8 mouse cellular contexts compared by ENCODE assay signal in genomic region chr11:88718050-88718765, GRCm38 (mm10). TPM values are rescaled to one million over a fixed set of nuclear protein-coding genes. Genes with fewer than 3 reads are reported as not detected.
DNase-seq lines count a peak whose midpoint lies in the region; ATAC-seq and TF ChIP-seq lines count a peak whose summit lies in the region.

TSS of gene Msi2 (minus strand) at chr11:88718513.

- H3K27me3 ChIP-seq in forebrain, embryonic 14.5 days (replicated peaks; ENCODE audit: control insufficient read depth, insufficient read depth, low read length), result no peaks in the 10 kb centered on the region
- H3K27me3 ChIP-seq in lung, embryonic 14.5 days (ENCODE audit: insufficient read depth, low read length), result no peaks in the 10 kb centered on the region
- H3K27me3 ChIP-seq in thymus, adult 2 months (ENCODE audit: control insufficient read depth, insufficient read depth, low read length), result no peaks in the 10 kb centered on the region

- H3K27ac ChIP-seq in forebrain, embryonic 14.5 days (ENCODE audit: low read depth, low read length), result peak within 1 kb of the TSS; percentile 90
- H3K27ac ChIP-seq in layer of hippocampus, adult 2 months, result peak within 1 kb of the TSS; percentile 94
- H3K27ac ChIP-seq in lung, embryonic 14.5 days (ENCODE audit: low read depth), result peak within 1 kb of the TSS; percentile 91
- H3K27ac ChIP-seq in olfactory bulb, adult 2 months (ENCODE audit: insufficient read depth, low read depth, low read length), result peak within 1 kb of the TSS; percentile 68
- H3K27ac ChIP-seq in thymus, adult 2 months (ENCODE audit: control insufficient read depth, insufficient read depth, low read length), result peak within 1 kb of the TSS; percentile 78; the same call in 1 of the 2 replicates

- peak; percentile 88 for ATAC-seq in forebrain, embryonic 14.5 days
- ATAC-seq in lung, embryonic 14.5 days (ENCODE audit: insufficient read depth), result peak; percentile 85

- H3K9ac ChIP-seq in forebrain, embryonic 14.5 days (ENCODE audit: low read length), result peak within 1 kb of the TSS; percentile 96
- peak within 1 kb of the TSS; percentile 97 for H3K9ac ChIP-seq in lung, embryonic 14.5 days

- intact Hi-C loops in heart, postnatal 14 days (cut with DNase I), result no loop called here

- peak within 1 kb of the TSS; percentile 82 for H3K4me2 ChIP-seq in forebrain, embryonic 14.5 days (ENCODE audit: low read length)
- H3K4me2 ChIP-seq in lung, embryonic 14.5 days, result peak within 1 kb of the TSS; percentile 71

- no peaks in the 10 kb centered on the region for H3K36me3 ChIP-seq in forebrain, embryonic 14.5 days (ENCODE audit: control insufficient read depth, insufficient read depth, low read length)
- H3K36me3 ChIP-seq in lung, embryonic 14.5 days (ENCODE audit: insufficient read depth), result 0 out of 2 replicates have a peak, but pooled peaks cover 6% of the 10 kb centered on the region
- no peaks in the 10 kb centered on the region for H3K36me3 ChIP-seq in thymus, adult 2 months (ENCODE audit: control insufficient read depth, insufficient read depth, low read length)

- no peak for TF ChIP-seq CTCF in layer of hippocampus, adult 2 months (conservative IDR thresholded peaks at IDR 0.05)
- TF ChIP-seq CTCF in lung, embryonic 14.5 days (IDR thresholded peaks at IDR 0.05; ENCODE audit: low read depth), result no peak
- TF ChIP-seq CTCF in olfactory bulb, adult 2 months (IDR thresholded peaks at IDR 0.05; ENCODE audit: insufficient read depth, low read depth, low read length), result no peak
- no peak for TF ChIP-seq CTCF in thymus, adult 2 months (IDR thresholded peaks at IDR 0.05; ENCODE audit: borderline replicate concordance, control insufficient read depth, extremely low read depth, insufficient read depth, low read length, poor library complexity)

- DNase-seq in ES-CJ7 (ENCODE audit: low read depth, low spot score), result peak; percentile 94
- peak; percentile 91 for DNase-seq in cerebellum, adult 11 months
- peak; percentile 97 for DNase-seq in forebrain, embryonic 14.5 days (ENCODE audit: low spot score)
- DNase-seq in heart, postnatal 14 days, result peak; percentile 92 to 93
- DNase-seq in layer of hippocampus, adult 2 months (ENCODE audit: low spot score in 2 of 2), result peak; percentile 87 to 89
- peak; percentile 97 for DNase-seq in lung, embryonic 14.5 days
- peak; percentile 93 for DNase-seq in thymus, adult 2 months

- peaks cover 24% of the 10 kb centered on the region for H3K4me1 ChIP-seq in forebrain, embryonic 14.5 days (ENCODE audit: control insufficient read depth, insufficient read depth, low read length)
- peaks cover 12% of the 10 kb centered on the region for H3K4me1 ChIP-seq in lung, embryonic 14.5 days (ENCODE audit: insufficient read depth)
- H3K4me1 ChIP-seq in olfactory bulb, adult 2 months (ENCODE audit: control insufficient read depth, insufficient read depth, low read length), result peaks cover 16% of the 10 kb centered on the region
- peaks cover 8% of the 10 kb centered on the region for H3K4me1 ChIP-seq in thymus, adult 2 months (replicated peaks; ENCODE audit: control insufficient read depth, insufficient read depth, low read length)

- WGBS in forebrain, embryonic 14.5 days, result under 1% methylated on average over 56 of the region's 84 CpGs
- WGBS in lung, embryonic 14.5 days, result under 1% methylated on average over 39 of the region's 84 CpGs
- 1% methylated on average over 73 of the region's 84 CpGs for WGBS in olfactory bulb, adult 2 months
- WGBS in thymus, adult 2 months, result 2% methylated on average over 45 of the region's 84 CpGs

- H3K4me3 ChIP-seq in forebrain, embryonic 14.5 days (ENCODE audit: low read depth, low read length), result peak within 1 kb of the TSS; percentile 89
- peak within 1 kb of the TSS; percentile 89 for H3K4me3 ChIP-seq in layer of hippocampus, adult 2 months
- peak within 1 kb of the TSS; percentile 90 for H3K4me3 ChIP-seq in lung, embryonic 14.5 days (ENCODE audit: low read depth, low read length)
- peak within 1 kb of the TSS; percentile 81 for H3K4me3 ChIP-seq in olfactory bulb, adult 2 months (ENCODE audit: insufficient read depth, low read depth, low read length)
- H3K4me3 ChIP-seq in thymus, adult 2 months (ENCODE audit: control insufficient read depth, insufficient read depth, low read length), result peak within 1 kb of the TSS; percentile 94

- TF ChIP-seq POLR2A in olfactory bulb, adult 2 months (IDR thresholded peaks at IDR 0.05; ENCODE audit: insufficient read depth, low read depth, low read length), result peak; percentile 34; the same call in 1 of the 2 replicates
- TF ChIP-seq POLR2A in thymus, adult 2 months (IDR thresholded peaks at IDR 0.05; ENCODE audit: control insufficient read depth, extremely low read depth, insufficient read depth, low read length, poor library complexity), result peak; percentile 46

- no peaks in the 10 kb centered on the region for H3K9me3 ChIP-seq in forebrain, embryonic 14.5 days (replicated peaks; ENCODE audit: control insufficient read depth, low read length)
- no peaks in the 10 kb centered on the region for H3K9me3 ChIP-seq in lung, embryonic 14.5 days (ENCODE audit: low read depth, low read length)

RNA-seq across cellular contexts. Expression of gene Msi2, which starts in this region (rescaled TPM):
- polyA plus RNA-seq in forebrain, embryonic 14.5 days (2014; fragmentation: Nextera tagmentation; extraction: Ambion mirVana), result 19.9 and 20.3 TPM in 2 replicates
- 100 to 1,000 TPM; 196 to 206 TPM for total RNA-seq in heart, postnatal 14 days (2021)
- 100 to 1,000 TPM; 103 to 114 TPM for total RNA-seq in layer of hippocampus, adult 2 months (2021)
- polyA plus RNA-seq in lung, embryonic 14.5 days (2014; fragmentation: Nextera tagmentation; extraction: Ambion mirVana), result 12.7 TPM in 2 replicates
- polyA plus RNA-seq in olfactory bulb, adult 2 months (2012; ENCODE audit: insufficient read depth, insufficient read length, low replicate concordance, missing spikeins), result 78.5 and 158 TPM in 2 replicates
- polyA plus RNA-seq in thymus, adult 2 months (2012; rRNA removed), result 51.3 and 63.3 TPM in 2 replicates

Comparison
In these comparisons a context has a peak if more than half of its experiments do, and no peak if none do; other contexts are left out.
1. Peak in every context shown above with its lines: DNase-seq, ATAC-seq, H3K4me3 ChIP-seq and H3K27ac ChIP-seq.